Mouse (Mus musculus) olfactory bulb, adult 2 months (tissue): ENCODE measurements around the gene Dab2ip.

Experiments
- CTCF ChIP-seq: fragments of 200-500 bp; IDR thresholded peaks from 2 replicates; pipeline ENCODE4 v1.5.1; 2012; ENCODE audit warnings: low read depth, mild to moderate bottlenecking, low read length, moderate library complexity; ENCODE audit not compliant: insufficient read depth
- POLR2A ChIP-seq: fragments of 200-500 bp; IDR thresholded peaks from 2 replicates; pipeline ENCODE4 v1.6.1; 2012; ENCODE audit warnings: mild to moderate bottlenecking, low read depth, low read length, moderate library complexity; ENCODE audit not compliant: insufficient read depth

DNA sequence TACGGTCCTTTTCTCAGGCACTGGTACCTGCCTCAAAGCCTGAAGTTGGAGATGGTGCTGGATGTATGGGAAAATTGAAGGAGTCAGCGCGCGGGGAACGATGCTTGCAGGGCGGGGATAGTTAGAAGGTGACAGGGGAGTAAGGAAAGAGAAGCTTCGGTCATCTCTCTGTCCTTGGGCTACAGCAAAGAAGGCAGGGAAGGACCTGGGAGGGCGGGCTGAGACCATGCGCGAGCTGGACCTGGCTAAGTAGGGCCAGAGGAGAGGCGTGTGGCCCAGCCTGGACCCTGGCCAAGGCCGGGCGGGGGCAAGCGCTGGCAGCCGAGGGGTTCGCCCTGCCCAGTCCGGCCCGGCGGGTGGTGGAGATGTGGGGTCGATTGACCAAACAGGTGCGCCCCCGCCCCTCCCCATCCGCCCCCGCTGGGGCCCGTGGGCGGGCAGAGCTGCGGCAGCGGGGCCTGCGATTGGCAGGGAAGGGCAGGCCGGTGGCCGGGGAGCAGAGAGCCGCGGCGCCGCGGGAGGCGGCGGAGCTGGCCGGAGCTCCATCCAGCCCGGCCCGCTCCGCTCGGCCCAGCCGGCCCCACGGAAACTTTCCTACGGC is 24.4 kb downstream of the Dab2ip start:
- TF ChIP-seq CTCF: no peak
- TF ChIP-seq POLR2A: no peak
